In the genomic region with DNA sequence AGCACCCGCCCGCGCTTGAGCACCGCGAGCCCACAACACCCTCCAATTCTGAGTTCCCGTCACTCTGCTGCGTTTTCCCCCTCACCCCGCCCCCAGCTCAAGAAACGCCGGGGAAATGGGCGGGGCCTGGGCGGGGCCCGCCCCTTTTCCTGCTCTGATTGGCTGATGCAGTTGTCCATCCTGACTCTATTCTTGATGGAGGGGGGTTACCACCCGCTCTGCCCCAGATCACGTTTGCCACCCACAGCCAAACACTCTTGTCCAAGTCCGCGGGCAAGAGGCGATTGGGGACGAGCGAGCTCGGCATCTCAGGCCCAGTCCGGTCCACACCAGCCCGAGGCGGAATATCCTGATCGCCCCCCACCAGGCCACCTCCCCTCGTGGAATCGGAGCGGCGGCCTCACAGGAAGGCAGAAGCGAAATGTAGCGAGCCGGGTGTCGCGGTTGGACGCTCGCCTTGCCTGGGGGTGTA, we compare ENCODE assay signal across 1 mouse cellular context.
TF ChIP-seq lines count a peak whose summit lies in the region.

No protein-coding gene starts in this region.

TF ChIP-seq in CH12.LX, 34 proteins besides CTCF, POLR2A, EP300 and RAD21 (continued from another document):
- peak; percentile 96 for TF ChIP-seq BHLHE40 (IDR thresholded peaks at IDR 0.05; ENCODE audit: low read depth, low read length)
- TF ChIP-seq KAT2A (IDR thresholded peaks at IDR 0.05; ENCODE audit: insufficient replicate concordance, low read length), result 0 out of 2 replicates have a peak, but pooled peaks have one; percentile 33
- peak; percentile 74 for TF ChIP-seq ZMIZ1 (IDR thresholded peaks at IDR 0.05; ENCODE audit: low read depth, low read length)
- TF ChIP-seq SMC3 (IDR thresholded peaks at IDR 0.05; ENCODE audit: low read depth, low read length), result no peak
- no peak for TF ChIP-seq GABPA (IDR thresholded peaks at IDR 0.05; ENCODE audit: insufficient replicate concordance, low read depth, low read length)
- TF ChIP-seq ZKSCAN1 (IDR thresholded peaks at IDR 0.05; ENCODE audit: borderline replicate concordance, low read depth, low read length), result no peak
- TF ChIP-seq ELF1 (IDR thresholded peaks at IDR 0.05; ENCODE audit: low read depth, low read length), result peak; percentile 27; the same call in 1 of the 2 replicates
- peak; percentile 87 for TF ChIP-seq TCF12 (IDR thresholded peaks at IDR 0.05; ENCODE audit: low read depth, low read length)
- peak; percentile 76 for TF ChIP-seq MAZ (IDR thresholded peaks at IDR 0.05; ENCODE audit: low read depth, low read length)
- no peak for TF ChIP-seq ETS1 (conservative IDR thresholded peaks at IDR 0.05; ENCODE audit: low read depth, low read length)
- TF ChIP-seq CHD2 (IDR thresholded peaks at IDR 0.05; ENCODE audit: low read length), result peak; percentile 91
- no peak for TF ChIP-seq ZC3H11A (IDR thresholded peaks at IDR 0.05; ENCODE audit: low read depth, low read length)
- TF ChIP-seq NELFE (IDR thresholded peaks at IDR 0.05; ENCODE audit: low read depth, low read length), result peak; percentile 88
- TF ChIP-seq E2F4 (IDR thresholded peaks at IDR 0.05; ENCODE audit: insufficient replicate concordance, low read depth, low read length), result no peak
- no peak for TF ChIP-seq JUN (IDR thresholded peaks at IDR 0.05; ENCODE audit: insufficient read depth, low read depth, low read length)
- TF ChIP-seq USF2 (conservative IDR thresholded peaks at IDR 0.05; ENCODE audit: low read depth, low read length), result no peak
- no peak for TF ChIP-seq JUND (conservative IDR thresholded peaks at IDR 0.05; ENCODE audit: low read depth, low read length)
- TF ChIP-seq MAX (IDR thresholded peaks at IDR 0.05; ENCODE audit: low read length), result peak; percentile 52; the same call in 1 of the 2 replicates
- peak; percentile 92 for TF ChIP-seq MXI1 (IDR thresholded peaks at IDR 0.05; ENCODE audit: low read depth, low read length)
- TF ChIP-seq SIN3A (IDR thresholded peaks at IDR 0.05; ENCODE audit: low read length), result peak; percentile 77
- peak; percentile 70; the same call in 1 of the 2 replicates for TF ChIP-seq POLR2AphosphoS2 (IDR thresholded peaks at IDR 0.05; ENCODE audit: low read depth, low read length)
- no peak for TF ChIP-seq UBTF (IDR thresholded peaks at IDR 0.05; ENCODE audit: low read depth, low read length)
- TF ChIP-seq CHD1 (IDR thresholded peaks at IDR 0.05; ENCODE audit: low read depth, low read length), result peak; percentile 76
- peak; percentile 54 for TF ChIP-seq HCFC1 (IDR thresholded peaks at IDR 0.05; ENCODE audit: low read depth, low read length)
- TF ChIP-seq MAFK (IDR thresholded peaks at IDR 0.05; ENCODE audit: insufficient replicate concordance, low read length), result no peak
- peak; percentile 55 for TF ChIP-seq IRF4 (IDR thresholded peaks at IDR 0.05; ENCODE audit: low read depth, low read length)
- no peak for TF ChIP-seq ZNF384 (IDR thresholded peaks at IDR 0.05; ENCODE audit: low read depth, low read length)
